Mouse (Mus musculus) lung, embryonic 16.5 days (tissue): ENCODE measurements at regions not wholly inside any gene's neighbourhood (a gene's known extent, or its start where the extent isn't known, plus 50 kb on each side); places are given as distances from the start of the nearest gene placed in this dataset.

Source experiments
- ATAC-seq: fragments of 200-750 bp; cut with Nextera tagmentation; 2 replicates; pipeline ENCODE4 v1.8.0; 2017; ENCODE audit warnings: low read depth, mild to moderate bottlenecking, moderate library complexity
- H3K27ac ChIP-seq: fragments of 300-500 bp; sonication (generic); 2 replicates; pipeline ENCODE4 v1.5.1; 2014; ENCODE audit warnings: mild to moderate bottlenecking, control low read depth, low read length
- H3K27me3 ChIP-seq: fragments of 300-500 bp; sonication (generic); 2 replicates; pipeline ENCODE4 v1.6.1; 2014; ENCODE audit warnings: low read depth, low read length, mixed read lengths; ENCODE audit not compliant: control insufficient read depth, insufficient read depth
- H3K36me3 ChIP-seq: fragments of 300-500 bp; sonication (generic); 2 replicates; pipeline ENCODE4 v1.6.1; 2014; ENCODE audit warnings: low read length; ENCODE audit not compliant: control insufficient read depth, insufficient read depth
- H3K4me1 ChIP-seq: fragments of 300-500 bp; sonication (generic); replicated peaks from 2 replicates; pipeline ENCODE4 v1.6.1; 2014; ENCODE audit warnings: low read length, mixed read lengths; ENCODE audit not compliant: control insufficient read depth, insufficient read depth
- H3K4me2 ChIP-seq: fragments of 300-500 bp; sonication (generic); 2 replicates; pipeline ENCODE4 v1.6.1; 2014; ENCODE audit warnings: low read depth, low read length, control low read depth
- H3K4me3 ChIP-seq: fragments of 300-500 bp; sonication (generic); 2 replicates; pipeline ENCODE4 v1.5.1; 2014; ENCODE audit warnings: mild to moderate bottlenecking, low read length, control low read depth
- H3K9ac ChIP-seq: fragments of 300-500 bp; sonication (generic); 2 replicates; pipeline ENCODE4 v1.6.1; 2014; ENCODE audit warnings: low read length, control low read depth
- H3K9me3 ChIP-seq: fragments of 300-500 bp; sonication (generic); 2 replicates; pipeline ENCODE4 v1.6.1; 2016; ENCODE audit warnings: low read length; ENCODE audit not compliant: control insufficient read depth
- WGBS: fragments of 180-500 bp; shearing (Covaris S2); extraction: QIAGEN DNeasy Blood & Tissue Kit; methylation state at CpG from one replicate; pipeline ENCODE4 v1.1.7; 2014; 5-methylcytosine and 5-hydroxymethylcytosine counted together

DNA sequence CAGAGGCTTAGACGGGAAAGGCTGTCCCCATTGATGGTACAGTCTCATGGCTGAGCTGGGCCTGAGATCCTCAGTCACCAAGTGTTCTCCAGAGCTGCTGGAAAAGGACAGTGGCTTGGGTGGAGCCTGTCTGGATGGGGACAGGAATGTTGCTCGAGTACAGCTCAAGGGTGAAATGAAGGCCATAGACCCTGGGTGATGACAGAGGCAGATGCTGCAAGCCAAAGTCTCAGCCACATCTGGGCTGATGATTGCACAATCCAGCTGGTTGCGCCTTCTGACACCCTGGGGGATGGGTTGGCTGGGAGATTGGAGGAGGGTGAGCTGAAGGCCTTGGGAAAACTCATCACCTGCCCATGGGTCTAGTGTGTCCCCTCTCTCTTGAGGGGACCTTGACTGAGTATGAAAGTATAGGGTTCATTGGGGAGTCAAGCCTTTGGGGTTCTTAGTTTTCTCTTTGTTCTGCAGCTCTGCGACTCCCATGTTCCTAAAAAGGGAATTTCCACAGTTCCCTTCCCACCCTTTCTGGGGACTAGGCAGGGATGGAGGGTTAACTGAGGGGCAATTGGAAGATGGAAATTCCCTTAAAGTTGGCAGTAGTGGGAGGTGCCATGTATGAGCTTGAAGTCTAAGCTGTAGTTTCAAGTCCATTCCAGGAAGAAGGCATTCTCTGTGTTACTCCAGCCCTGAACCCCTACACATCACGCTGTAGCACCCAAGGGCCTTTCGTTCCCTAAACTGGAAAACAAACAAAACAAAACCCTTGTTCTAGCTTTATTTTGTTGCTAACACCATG, 240.1 kb downstream of the Cyp26b1 start:
- peak; percentile 61; the same call in 1 of the 2 replicates for ATAC-seq
- WGBS = 67% methylated on average over 6 of the region's 6 CpGs

DNA sequence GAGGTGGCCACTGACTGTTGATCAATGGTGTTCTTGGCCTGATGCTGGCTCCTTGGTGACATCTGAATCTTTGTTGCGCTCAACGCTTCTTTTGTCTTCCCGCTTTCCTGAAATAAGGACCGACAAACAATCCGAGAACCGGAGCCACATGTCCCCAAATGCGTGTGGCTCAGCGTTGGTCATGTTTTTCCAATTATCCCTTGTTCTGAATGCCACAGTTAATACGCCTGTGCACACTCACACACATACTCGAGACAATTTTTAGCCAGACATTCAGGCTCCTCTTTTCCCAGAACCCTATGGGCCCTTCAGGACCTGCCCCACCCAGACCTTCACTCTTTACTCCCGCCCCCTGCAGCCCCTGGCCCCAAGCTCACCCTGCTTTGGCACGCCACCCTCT, 248.8 kb downstream of the Cyp26b1 start:
- no peaks in the 10 kb centered on the region for H3K36me3 ChIP-seq
- no peak overlapping the region for H3K4me3 ChIP-seq
- no peak for ATAC-seq
- H3K27ac ChIP-seq = no peak overlapping the region
- H3K4me1 ChIP-seq = no peaks in the 10 kb centered on the region
- no peak overlapping the region for H3K9ac ChIP-seq
- no peaks in the 10 kb centered on the region for H3K27me3 ChIP-seq
- WGBS = 83% methylated on average over 12 of the region's 12 CpGs
- no peak overlapping the region for H3K4me2 ChIP-seq
- H3K9me3 ChIP-seq = no peaks in the 10 kb centered on the region

More for the DNA sequence above, 240.1 kb downstream of the Cyp26b1 start:
- no peaks in the 10 kb centered on the region for H3K36me3 ChIP-seq
- no peak overlapping the region for H3K27ac ChIP-seq
- H3K4me1 ChIP-seq = no peaks in the 10 kb centered on the region
- no peak overlapping the region for H3K9ac ChIP-seq
- no peaks in the 10 kb centered on the region for H3K9me3 ChIP-seq
- no peak overlapping the region for H3K4me3 ChIP-seq
- no peaks in the 10 kb centered on the region for H3K27me3 ChIP-seq
- H3K4me2 ChIP-seq = no peak overlapping the region

DNA sequence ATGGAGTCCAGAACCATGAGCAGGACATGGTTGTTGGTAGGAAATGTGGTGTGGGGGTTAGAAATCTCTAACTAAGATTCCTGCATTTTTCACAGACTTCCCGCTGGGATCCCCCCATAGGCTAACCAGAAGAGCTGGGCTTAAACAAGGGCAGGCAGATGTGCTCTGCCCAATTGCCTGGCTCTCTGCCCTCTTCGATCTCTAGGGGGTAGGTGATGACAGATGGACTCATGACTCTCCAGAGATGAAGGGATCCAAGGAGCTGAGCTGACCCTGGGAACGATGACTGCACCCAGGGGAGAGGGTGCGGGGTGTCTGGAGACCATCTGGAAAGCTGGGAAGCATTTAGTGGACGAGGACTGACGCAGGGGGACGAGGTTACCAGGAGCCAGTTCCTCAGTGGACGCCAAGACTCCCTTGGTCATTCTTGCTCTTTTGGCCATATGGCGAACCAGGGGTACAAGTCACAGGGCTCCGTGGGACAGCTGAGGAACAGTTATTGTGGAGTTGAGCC, 260.0 kb downstream of the Cyp26b1 start:
- 82% methylated on average over 10 of the region's 10 CpGs for WGBS
- no peak overlapping the region for H3K4me3 ChIP-seq
- ATAC-seq = no peak

DNA sequence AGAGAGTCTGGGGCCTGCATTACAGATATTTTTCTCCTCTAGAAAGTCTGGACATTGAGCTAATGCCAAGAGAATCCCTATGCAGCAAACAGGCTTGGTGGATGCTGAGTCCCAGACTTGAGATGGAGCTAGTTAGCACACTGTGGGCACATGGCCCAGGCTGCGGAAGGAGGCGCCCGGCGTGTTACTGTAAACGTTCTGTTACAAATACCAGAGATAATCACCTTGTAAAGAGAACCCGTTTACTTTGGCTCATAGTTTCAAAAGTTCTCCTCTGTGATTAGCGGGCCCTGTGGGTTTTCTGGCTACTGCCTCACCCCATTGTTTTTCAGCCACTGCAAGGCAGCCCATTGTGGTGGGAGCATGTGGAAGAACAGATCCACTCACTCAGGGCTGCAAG, 264.6 kb downstream of the Cyp26b1 start:
- WGBS = 39% methylated on average over 7 of the region's 7 CpGs
- H3K36me3 ChIP-seq = no peaks in the 10 kb centered on the region
- H3K4me1 ChIP-seq = no peaks in the 10 kb centered on the region; the same call in 1 of the 2 replicates
- no peaks in the 10 kb centered on the region for H3K27me3 ChIP-seq
- no peak overlapping the region for H3K27ac ChIP-seq
- no peak overlapping the region for H3K9ac ChIP-seq
- no peak for ATAC-seq
- H3K4me3 ChIP-seq = no peak overlapping the region
- no peaks in the 10 kb centered on the region for H3K9me3 ChIP-seq
- no peak overlapping the region for H3K4me2 ChIP-seq

More for the DNA sequence above, 260.0 kb downstream of the Cyp26b1 start:
- no peak overlapping the region for H3K9ac ChIP-seq
- H3K4me1 ChIP-seq = no peaks in the 10 kb centered on the region
- H3K9me3 ChIP-seq = no peaks in the 10 kb centered on the region
- H3K27me3 ChIP-seq = no peaks in the 10 kb centered on the region
- H3K4me2 ChIP-seq = no peak overlapping the region
- no peak overlapping the region for H3K27ac ChIP-seq
- no peaks in the 10 kb centered on the region for H3K36me3 ChIP-seq

DNA sequence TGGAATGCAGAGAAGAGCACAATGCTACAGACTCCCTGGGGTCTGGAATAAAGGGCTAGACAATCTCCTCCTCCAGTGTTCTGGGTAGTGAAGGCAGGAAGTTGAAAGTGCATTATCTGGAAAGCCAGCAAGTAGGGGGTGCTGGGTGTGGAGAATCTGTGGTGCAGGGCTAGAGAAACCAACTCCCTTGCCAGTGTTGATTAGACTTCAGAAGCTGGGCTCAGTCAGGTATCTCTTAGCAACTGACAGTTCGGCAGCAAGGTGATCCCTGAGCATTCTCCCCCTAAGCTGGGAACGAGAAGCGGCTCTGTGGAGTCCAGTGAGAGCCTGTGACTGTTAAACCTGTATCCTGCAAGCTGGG, 265.7 kb downstream of the Cyp26b1 start:
- 37% methylated on average over 3 of the region's 3 CpGs for WGBS
- Histone ChIP-seq H3K4me2 (no peak overlapping the region), H3K36me3 (no peaks in the 10 kb centered on the region), H3K27me3 (no peaks in the 10 kb centered on the region), H3K9me3 (no peaks in the 10 kb centered on the region), H3K4me3 (no peak overlapping the region), H3K27ac (no peak overlapping the region), H3K4me1 (no peaks in the 10 kb centered on the region; the same call in 1 of the 2 replicates), H3K9ac (no peak overlapping the region)
- no peak for ATAC-seq

DNA sequence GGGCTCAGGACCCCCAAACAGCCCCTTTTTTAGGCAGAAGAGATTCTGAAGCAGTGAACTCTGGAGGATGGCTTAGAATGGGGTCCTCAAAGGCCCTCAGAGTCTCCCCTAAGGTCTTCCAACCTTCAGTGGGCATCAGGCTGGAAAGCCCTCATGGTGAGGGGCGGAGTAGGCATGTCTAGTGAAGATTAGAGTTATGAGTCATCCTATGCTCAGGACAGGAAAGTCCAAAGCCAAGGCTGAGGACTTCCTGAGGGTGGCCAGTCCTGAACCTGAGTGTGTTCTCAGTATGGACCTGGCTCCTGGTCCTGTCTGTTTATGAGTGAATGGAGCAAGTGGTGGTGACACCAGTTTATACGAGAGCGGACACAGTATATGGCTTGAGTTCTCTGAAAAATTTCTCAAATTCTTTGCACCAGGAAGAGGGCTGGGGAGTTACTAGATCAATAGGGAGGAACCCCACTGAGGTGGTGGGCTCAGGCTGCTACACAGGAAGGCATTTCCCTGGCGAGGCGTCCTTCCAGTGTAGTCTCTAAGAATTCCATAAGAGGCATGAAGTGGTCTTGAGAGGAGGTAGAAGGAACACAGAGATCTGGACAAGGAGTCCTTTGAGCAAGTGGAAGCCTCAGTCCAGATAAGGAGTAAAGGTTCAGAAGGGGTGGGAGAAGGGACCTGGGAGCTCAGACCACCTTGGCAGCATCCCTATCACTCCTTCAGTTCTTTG, 266.2 kb downstream of the Cyp26b1 start:
- Histone ChIP-seq H3K4me2 (no peak overlapping the region), H3K9ac (no peak overlapping the region), H3K27me3 (no peaks in the 10 kb centered on the region), H3K4me1 (no peaks in the 10 kb centered on the region; the same call in 1 of the 2 replicates), H3K4me3 (no peak overlapping the region), H3K9me3 (no peaks in the 10 kb centered on the region), H3K27ac (peak overlapping the region; percentile 59), H3K36me3 (no peaks in the 10 kb centered on the region)
- WGBS = 57% methylated on average over 5 of the region's 5 CpGs
- ATAC-seq = peak; percentile 57

DNA sequence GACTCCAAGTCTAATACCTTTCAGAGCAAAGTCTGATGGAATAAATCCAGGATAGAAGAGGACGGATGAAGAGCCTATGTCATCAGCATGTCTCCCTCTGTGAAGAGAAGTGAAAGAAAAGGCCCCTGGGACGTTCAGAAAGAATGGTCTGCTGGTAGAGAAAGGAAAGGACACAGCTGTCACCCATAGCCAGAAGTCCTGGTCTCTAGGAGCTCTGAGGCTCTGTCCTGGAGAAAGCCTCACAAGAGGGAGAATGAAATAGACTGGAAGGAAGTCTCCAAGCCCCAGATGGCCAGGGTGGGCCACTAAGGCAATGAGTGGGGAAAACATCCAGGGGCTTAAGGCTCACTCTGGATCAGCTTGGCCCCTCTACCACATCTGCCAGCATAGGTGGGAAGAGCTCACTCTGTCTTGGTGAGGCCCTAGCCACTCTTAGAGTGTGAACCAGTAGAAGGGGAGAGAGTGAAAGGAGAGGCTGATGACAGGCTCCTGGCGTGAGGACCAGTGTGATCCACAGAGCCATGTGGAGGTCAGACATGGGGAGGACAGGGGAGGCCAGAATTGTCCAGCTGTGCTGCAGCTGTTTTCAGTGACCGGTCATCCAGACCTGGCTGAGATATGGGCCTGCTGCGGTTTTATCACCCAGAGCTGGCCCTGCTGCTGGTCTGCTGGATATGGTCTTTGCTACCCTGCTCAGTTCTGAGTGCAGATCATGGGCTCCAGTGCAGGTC, 268.2 kb downstream of the Cyp26b1 start:
- ATAC-seq = peak; percentile 91
- H3K36me3 ChIP-seq = no peaks in the 10 kb centered on the region
- no peaks in the 10 kb centered on the region for H3K9me3 ChIP-seq
- H3K27ac ChIP-seq = no peak overlapping the region
- H3K9ac ChIP-seq = no peak overlapping the region
- no peak overlapping the region for H3K4me3 ChIP-seq
- H3K4me1 ChIP-seq = no peaks in the 10 kb centered on the region; the same call in 1 of the 2 replicates
- no peaks in the 10 kb centered on the region; the same call in 1 of the 2 replicates for H3K27me3 ChIP-seq
- H3K4me2 ChIP-seq = no peak overlapping the region
- WGBS = 47% methylated on average over 5 of the region's 5 CpGs

DNA sequence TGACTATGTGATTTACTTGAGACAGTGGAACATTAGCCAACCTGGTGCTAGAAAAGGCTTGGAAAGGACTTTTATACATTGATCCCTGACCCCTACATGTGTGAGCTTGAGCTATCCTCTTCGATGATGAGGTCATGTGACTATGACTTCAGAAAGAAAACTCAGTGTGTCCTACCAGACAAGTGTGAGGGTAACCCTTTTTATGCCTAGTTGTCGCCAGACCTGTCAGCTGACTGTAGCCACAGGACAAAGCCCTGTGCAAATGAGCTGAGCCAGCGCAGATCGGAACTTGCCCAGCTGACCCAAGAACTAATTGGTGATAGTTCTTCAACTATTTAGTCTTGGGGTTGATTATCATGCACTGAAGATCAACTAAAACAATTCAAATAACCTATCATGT, 269.5 kb downstream of the Cyp26b1 start:
- H3K4me2 ChIP-seq = no peak overlapping the region
- ATAC-seq = no peak
- no peak overlapping the region for H3K4me3 ChIP-seq
- no peak overlapping the region for H3K27ac ChIP-seq
- H3K9ac ChIP-seq = no peak overlapping the region
- H3K4me1 ChIP-seq = no peaks in the 10 kb centered on the region; the same call in 1 of the 2 replicates
- H3K9me3 ChIP-seq = no peaks in the 10 kb centered on the region
- no peaks in the 10 kb centered on the region for H3K36me3 ChIP-seq
- 82% methylated on average over 4 of the region's 4 CpGs for WGBS
- H3K27me3 ChIP-seq = no peaks in the 10 kb centered on the region; the same call in 1 of the 2 replicates

DNA sequence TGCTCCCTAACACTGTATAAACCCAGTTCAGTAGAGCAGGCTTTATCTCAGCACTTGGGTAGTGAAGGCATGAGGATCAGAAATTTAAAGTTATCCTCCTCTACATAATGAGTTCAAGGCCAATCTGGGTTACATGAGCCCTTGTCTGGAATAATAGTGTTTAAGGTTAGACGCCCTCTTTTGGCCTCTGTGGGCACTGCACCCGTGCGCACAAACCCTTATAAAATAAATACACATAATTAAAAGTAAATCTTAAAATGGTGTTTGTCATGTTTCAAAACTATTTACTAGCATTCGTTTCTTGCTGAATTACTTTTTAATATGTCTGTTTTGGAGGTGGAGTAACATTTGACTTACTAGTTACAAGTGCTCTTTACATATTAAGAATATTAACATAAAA, 271.2 kb downstream of the Cyp26b1 start:
- 84% methylated on average over 4 of the region's 4 CpGs for WGBS
- H3K9me3 ChIP-seq = no peaks in the 10 kb centered on the region
- no peak overlapping the region for H3K9ac ChIP-seq
- H3K36me3 ChIP-seq = no peaks in the 10 kb centered on the region
- H3K27ac ChIP-seq = no peak overlapping the region
- no peak overlapping the region for H3K4me2 ChIP-seq
- ATAC-seq = no peak
- no peaks in the 10 kb centered on the region; the same call in 1 of the 2 replicates for H3K27me3 ChIP-seq
- H3K4me1 ChIP-seq = peaks cover 5% of the 10 kb centered on the region; the same call in 1 of the 2 replicates
- no peak overlapping the region for H3K4me3 ChIP-seq
